Mouse (Mus musculus) neural tube, embryonic 11.5 days (tissue): Measurements from ENCODE around the gene Epha10. TPM values are rescaled to one million over a fixed set of nuclear protein-coding genes. Genes with fewer than 3 reads are reported as not detected.

ENCODE experiments used
- ATAC-seq: fragments of 200-750 bp; cut with Nextera tagmentation; 2 replicates; pipeline ENCODE4 v1.8.0; 2017; ENCODE audit warnings: moderate number of reproducible peaks, mild to moderate bottlenecking, moderate TSS enrichment, moderate library complexity; ENCODE audit not compliant: insufficient read depth, low FRiP score, low TSS enrichment
- DNase-seq: peaks from one replicate; pipeline ENCODE4 v3.0.0-alpha.2; 2015; ENCODE audit warnings: low spot score
- H3K27ac ChIP-seq: fragments of 300-500 bp; sonication (generic); 2 replicates; pipeline ENCODE4 v1.5.1; 2014; ENCODE audit warnings: low read depth, mild to moderate bottlenecking, low read length
- H3K27me3 ChIP-seq: fragments of 300-500 bp; sonication (generic); 2 replicates; pipeline ENCODE4 v1.6.1; 2014; ENCODE audit warnings: mild to moderate bottlenecking, low read length, mixed read lengths; ENCODE audit not compliant: control insufficient read depth, insufficient read depth
- H3K36me3 ChIP-seq: fragments of 300-500 bp; sonication (generic); 2 replicates; pipeline ENCODE4 v1.6.1; 2014; ENCODE audit warnings: mild to moderate bottlenecking, low read length, moderate library complexity, mixed read lengths; ENCODE audit not compliant: control insufficient read depth, insufficient read depth
- H3K4me1 ChIP-seq: fragments of 300-500 bp; sonication (generic); 2 replicates; pipeline ENCODE4 v1.6.1; 2014; ENCODE audit warnings: low read length, mixed read lengths; ENCODE audit not compliant: control insufficient read depth, insufficient read depth
- H3K4me2 ChIP-seq: fragments of 300-500 bp; sonication (generic); 2 replicates; pipeline ENCODE4 v1.6.1; 2014; ENCODE audit warnings: low read depth, mild to moderate bottlenecking, moderate library complexity
- H3K4me3 ChIP-seq: fragments of 300-500 bp; sonication (generic); 2 replicates; pipeline ENCODE4 v1.5.1; 2014; ENCODE audit warnings: low read depth, low read length
- H3K9ac ChIP-seq: fragments of 300-500 bp; sonication (generic); 2 replicates; pipeline ENCODE4 v1.6.1; 2014; ENCODE audit warnings: mild to moderate bottlenecking, low read length
- H3K9me3 ChIP-seq: fragments of 300-500 bp; sonication (generic); 2 replicates; pipeline ENCODE4 v1.6.1; 2016; ENCODE audit warnings: low read length; ENCODE audit not compliant: control insufficient read depth
- WGBS: fragments of 180-500 bp; shearing (Covaris S2); extraction: QIAGEN DNeasy Blood & Tissue Kit; methylation state at CpG from one replicate; pipeline ENCODE4 v1.1.7; 2014; 5-methylcytosine and 5-hydroxymethylcytosine counted together
- polyA plus RNA-seq: library from polyadenylated mRNA; unstranded; fragments of >200 nt; fragmentation: Nextera tagmentation; extraction: Ambion mirVana; gene quantifications from 2 replicates; pipeline ENCODE4 v1.2.1, GENCODE M21; 2014

The Epha10 gene
- 3.7 and 4.0 TPM in 2 replicates for polyA plus RNA-seq

DNA sequence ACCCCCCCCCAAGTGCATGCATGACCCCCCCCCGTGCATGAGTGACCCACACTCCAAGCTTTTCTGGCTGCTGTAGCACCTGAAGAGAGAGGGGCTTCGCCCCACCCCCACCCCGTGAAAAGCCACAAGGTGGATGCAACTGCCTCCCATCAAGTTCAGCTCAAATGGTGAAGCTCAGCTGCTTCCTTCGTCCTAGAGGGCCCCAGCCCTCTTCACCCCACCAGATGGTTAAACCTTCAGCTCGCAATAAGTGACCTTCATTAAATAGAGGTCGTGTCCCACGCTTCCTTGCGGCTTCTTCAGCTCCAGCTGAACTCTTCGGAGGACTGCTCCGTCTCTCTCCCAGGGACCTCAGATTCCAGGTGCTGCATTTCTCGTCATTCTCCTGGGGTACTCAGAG is at the start of gene Epha10:
Gene Epha10, plus strand, starts transcription at position 301 of the 400 bp plus-strand sequence.
- Histone ChIP-seq H3K4me1 (peaks cover 2% of the 10 kb centered on the region; the same call in 1 of the 2 replicates), H3K27me3 (peaks cover 24% of the 10 kb centered on the region), H3K9me3 (no peaks in the 10 kb centered on the region), H3K4me3 (peak within 1 kb of the TSS; percentile 40), H3K27ac (peak within 1 kb of the TSS; percentile 34; the same call in 1 of the 2 replicates), H3K4me2 (peak within 1 kb of the TSS; percentile 53), H3K9ac (peak within 1 kb of the TSS; percentile 19), H3K36me3 (no peaks in the 10 kb centered on the region)
- DNase-seq (no peak), ATAC-seq (no peak)
- 2% methylated on average over 10 of the region's 11 CpGs for WGBS

GRCm38 (mm10) chr4:124832796-124833195 is 47.9 kb upstream of the Epha10 start:
- H3K27ac ChIP-seq: no peak overlapping the region
- no peak for DNase-seq
- H3K9me3 ChIP-seq: no peaks in the 10 kb centered on the region
- no peak overlapping the region for H3K4me3 ChIP-seq
- 94% methylated on average over 10 of the region's 10 CpGs for WGBS
- H3K27me3 ChIP-seq: no peaks in the 10 kb centered on the region
- H3K9ac ChIP-seq: no peak overlapping the region
- no peak for ATAC-seq
- peaks cover 4% of the 10 kb centered on the region; the same call in 1 of the 2 replicates for H3K36me3 ChIP-seq
- H3K4me1 ChIP-seq: no peaks in the 10 kb centered on the region
- H3K4me2 ChIP-seq: no peak overlapping the region

DNA sequence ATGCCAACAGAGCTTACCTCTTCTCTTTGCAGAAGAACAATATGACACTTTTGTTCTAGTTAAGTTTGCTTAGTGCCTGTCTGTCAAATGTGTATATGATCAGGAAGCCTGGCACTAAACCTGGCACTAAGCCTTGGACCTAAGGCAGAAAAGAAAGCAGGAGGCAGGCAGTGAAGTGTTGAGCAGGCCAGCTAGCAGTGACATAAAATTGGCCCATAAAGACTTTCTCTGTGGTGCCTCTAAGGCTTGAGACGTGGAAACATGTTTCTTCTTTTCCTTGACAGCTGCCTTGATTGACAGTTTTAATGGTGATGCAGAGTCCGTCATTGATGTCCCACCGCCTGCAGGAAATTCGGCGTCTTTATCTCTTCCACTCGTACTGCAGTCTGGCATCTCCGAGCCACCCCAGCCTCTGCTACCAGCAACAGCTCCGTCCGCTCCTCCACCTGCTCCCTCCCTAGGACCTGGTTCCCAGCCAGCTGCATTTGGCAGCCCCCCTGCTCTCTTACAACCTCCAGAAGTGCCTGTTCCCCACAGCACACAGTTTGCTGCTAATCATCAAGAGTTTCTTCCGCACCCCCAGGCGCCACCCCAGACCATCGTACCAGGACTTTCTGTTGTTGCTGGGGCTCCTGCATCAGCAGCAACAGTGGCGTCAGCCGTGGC is 42.5 kb upstream of the Epha10 start:
- 91% methylated on average over 14 of the region's 14 CpGs for WGBS
- peaks cover 7% of the 10 kb centered on the region for H3K36me3 ChIP-seq
- no peak for ATAC-seq

GRCm38 (mm10) chr4:124840998-124841397 is 39.7 kb upstream of the Epha10 start:
- no peaks in the 10 kb centered on the region for H3K4me1 ChIP-seq
- H3K4me3 ChIP-seq: no peak overlapping the region
- ATAC-seq: no peak
- H3K9ac ChIP-seq: no peak overlapping the region
- WGBS: 100% methylated on average over 1 of the region's 1 CpGs
- H3K27ac ChIP-seq: no peak overlapping the region
- DNase-seq: no peak
- no peaks in the 10 kb centered on the region for H3K27me3 ChIP-seq
- no peaks in the 10 kb centered on the region for H3K9me3 ChIP-seq
- no peak overlapping the region for H3K4me2 ChIP-seq
- H3K36me3 ChIP-seq: peaks cover 7% of the 10 kb centered on the region

More for the DNA sequence above, 42.5 kb upstream of the Epha10 start:
- Histone ChIP-seq H3K4me1 (no peaks in the 10 kb centered on the region), H3K27ac (no peak overlapping the region), H3K4me3 (no peak overlapping the region), H3K9ac (no peak overlapping the region), H3K9me3 (no peaks in the 10 kb centered on the region), H3K27me3 (no peaks in the 10 kb centered on the region), H3K4me2 (no peak overlapping the region)
- no peak for DNase-seq

DNA sequence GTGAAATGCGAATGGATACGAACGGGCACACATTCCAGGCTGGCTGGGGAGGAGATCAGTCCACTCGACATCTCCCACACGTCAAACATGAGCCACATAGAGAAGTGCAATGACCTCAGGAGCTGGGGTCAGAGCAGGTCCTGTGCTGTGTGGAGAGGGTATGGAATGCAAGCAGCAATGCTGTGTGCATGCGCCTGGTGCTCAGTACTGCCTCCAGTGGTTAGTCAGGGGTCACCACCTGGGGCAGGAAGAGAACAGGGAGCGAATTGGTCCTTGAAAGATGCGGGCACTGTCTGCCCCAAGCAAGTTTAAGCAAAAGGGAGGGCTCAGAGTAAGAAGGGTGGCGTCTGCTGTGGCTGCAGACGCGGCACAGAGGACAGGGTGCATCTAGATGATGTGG is 37.2 kb upstream of the Epha10 start:
- Histone ChIP-seq H3K9me3 (no peaks in the 10 kb centered on the region), H3K36me3 (peaks cover 6% of the 10 kb centered on the region), H3K4me3 (no peak overlapping the region), H3K9ac (no peak overlapping the region), H3K27ac (no peak overlapping the region), H3K27me3 (no peaks in the 10 kb centered on the region), H3K4me2 (no peak overlapping the region), H3K4me1 (no peaks in the 10 kb centered on the region)
- no peak for ATAC-seq
- DNase-seq: peak; percentile 54
- 60% methylated on average over 11 of the region's 11 CpGs for WGBS

- H3K4me1 ChIP-seq: peaks cover 11% of the 10 kb centered on the region
- DNase-seq (peak; percentile 86), ATAC-seq (no peak)
- no peaks in the 10 kb centered on the region for H3K27me3 ChIP-seq
- H3K36me3 ChIP-seq: peaks cover 5% of the 10 kb centered on the region
- no peak overlapping the region for H3K4me3 ChIP-seq
- no peak overlapping the region for H3K9ac ChIP-seq
- H3K9me3 ChIP-seq: no peaks in the 10 kb centered on the region
- H3K4me2 ChIP-seq: no peak overlapping the region
- 4% methylated on average over 8 of the region's 8 CpGs for WGBS
- no peak overlapping the region for H3K27ac ChIP-seq
Measured at GRCm38 (mm10) chr4:124847573-124847972, 33.1 kb upstream of the Epha10 start.

GRCm38 (mm10) chr4:124849631-124850260 is 31.0 kb upstream of the Epha10 start:
- ATAC-seq (peak; percentile 60), DNase-seq (no peak)
- Histone ChIP-seq H3K4me2 (peak overlapping the region; percentile 83), H3K9ac (peak overlapping the region; percentile 83), H3K4me3 (peak overlapping the region; percentile 100), H3K27me3 (no peaks in the 10 kb centered on the region), H3K4me1 (peaks cover 11% of the 10 kb centered on the region), H3K36me3 (peaks cover 2% of the 10 kb centered on the region), H3K27ac (peak overlapping the region; percentile 93), H3K9me3 (no peaks in the 10 kb centered on the region)
- 2% methylated on average over 24 of the region's 24 CpGs for WGBS

GRCm38 (mm10) chr4:124850261-124850913 is 30.3 kb upstream of the Epha10 start, which contains the start of gene Yrdc:
Yrdc (plus strand) TSS chr4:124850679.
- Histone ChIP-seq H3K27me3 (no peaks in the 10 kb centered on the region), H3K27ac (peak within 1 kb of the TSS; percentile 93), H3K9ac (peak within 1 kb of the TSS; percentile 83), H3K4me1 (peaks cover 11% of the 10 kb centered on the region), H3K4me3 (peak within 1 kb of the TSS; percentile 100), H3K36me3 (peaks cover 4% of the 10 kb centered on the region), H3K4me2 (peak within 1 kb of the TSS; percentile 83), H3K9me3 (no peaks in the 10 kb centered on the region)
- ATAC-seq (peak; percentile 92), DNase-seq (peak; percentile 97)
- WGBS: under 1% methylated on average over 79 of the region's 90 CpGs
